Mouse (Mus musculus) neural tube, embryonic 14.5 days (tissue): ENCODE data around the gene Npm3. TPM values are rescaled to one million over a fixed set of nuclear protein-coding genes. Genes with fewer than 3 reads are reported as not detected.
A peak's percentile ranks its signal among the peaks of the same experiment; 100 is the strongest.

Experiments
- ATAC-seq: fragments of 200-750 bp; cut with Nextera tagmentation; 2 replicates; pipeline ENCODE4 v1.8.0; 2017; ENCODE audit warnings: low read depth, mild to moderate bottlenecking, moderate TSS enrichment, moderate library complexity
- H3K27ac ChIP-seq: fragments of 300-500 bp; sonication (generic); 2 replicates; pipeline ENCODE4 v1.5.1; 2014; ENCODE audit warnings: low read depth, mild to moderate bottlenecking, control low read depth, low read length, moderate library complexity, mixed read lengths
- H3K27me3 ChIP-seq: fragments of 300-500 bp; sonication (generic); 2 replicates; pipeline ENCODE4 v1.6.1; 2014; ENCODE audit warnings: low read length; ENCODE audit not compliant: control insufficient read depth, insufficient read depth
- H3K36me3 ChIP-seq: fragments of 300-500 bp; sonication (generic); 2 replicates; pipeline ENCODE4 v1.6.1; 2014; ENCODE audit warnings: low read length, mixed read lengths; ENCODE audit not compliant: control insufficient read depth, insufficient read depth
- H3K4me1 ChIP-seq: fragments of 300-500 bp; sonication (generic); 2 replicates; pipeline ENCODE4 v1.6.1; 2014; ENCODE audit warnings: low read length; ENCODE audit not compliant: control insufficient read depth, insufficient read depth
- H3K4me2 ChIP-seq: fragments of 300-500 bp; sonication (generic); 2 replicates; pipeline ENCODE4 v1.6.1; 2014; ENCODE audit warnings: mild to moderate bottlenecking, low read depth, low read length, control low read depth
- H3K4me3 ChIP-seq: fragments of 300-500 bp; sonication (generic); 2 replicates; pipeline ENCODE4 v1.5.1; 2014; ENCODE audit warnings: low read depth, low read length, control low read depth, mixed read lengths
- H3K9ac ChIP-seq: fragments of 300-500 bp; sonication (generic); replicated peaks from 2 replicates; pipeline ENCODE4 v1.6.1; 2014; ENCODE audit warnings: low read depth, mild to moderate bottlenecking, control low read depth, low read length, mixed read lengths
- H3K9me3 ChIP-seq: fragments of 300-500 bp; sonication (generic); 2 replicates; pipeline ENCODE4 v1.6.1; 2016; ENCODE audit warnings: low read length; ENCODE audit not compliant: control insufficient read depth
- WGBS: fragments of 180-500 bp; shearing (Covaris S2); extraction: QIAGEN DNeasy Blood & Tissue Kit; methylation state at CpG from one replicate; pipeline ENCODE4 v1.1.7; 2014; 5-methylcytosine and 5-hydroxymethylcytosine counted together
- polyA plus RNA-seq: library from polyadenylated mRNA; unstranded; fragments of >200 nt; fragmentation: Nextera tagmentation; extraction: Ambion mirVana; gene quantifications from 2 replicates; pipeline ENCODE4 v1.2.1, GENCODE M21; 2014

Npm3 gene
- polyA plus RNA-seq, 1 experiment from 2014 or later = 5.9 TPM

- no peaks in the 10 kb centered on the region for H3K27me3 ChIP-seq
- WGBS = 85% methylated on average over 4 of the region's 4 CpGs
- no peak overlapping the region for H3K27ac ChIP-seq
- no peaks in the 10 kb centered on the region for H3K36me3 ChIP-seq
- H3K4me3 ChIP-seq = no peak overlapping the region
- no peaks in the 10 kb centered on the region for H3K9me3 ChIP-seq
- H3K9ac ChIP-seq = no peak overlapping the region
- ATAC-seq = no peak
- no peak overlapping the region for H3K4me2 ChIP-seq
- H3K4me1 ChIP-seq = no peaks in the 10 kb centered on the region
Observed at GRCm38 (mm10) chr19:45788337-45788736, 38.9 kb upstream of the Npm3 start.

- H3K4me1 ChIP-seq = no peaks in the 10 kb centered on the region
- H3K4me3 ChIP-seq = no peak overlapping the region
- H3K4me2 ChIP-seq = no peak overlapping the region
- no peaks in the 10 kb centered on the region for H3K9me3 ChIP-seq
- ATAC-seq = no peak
- no peak overlapping the region for H3K9ac ChIP-seq
- H3K27ac ChIP-seq = no peak overlapping the region
- no peaks in the 10 kb centered on the region for H3K36me3 ChIP-seq
- 84% methylated on average over 3 of the region's 3 CpGs for WGBS
- H3K27me3 ChIP-seq = peaks cover 2% of the 10 kb centered on the region; the same call in 1 of the 2 replicates
Observed at GRCm38 (mm10) chr19:45787450-45787849, 38.1 kb upstream of the Npm3 start.

DNA sequence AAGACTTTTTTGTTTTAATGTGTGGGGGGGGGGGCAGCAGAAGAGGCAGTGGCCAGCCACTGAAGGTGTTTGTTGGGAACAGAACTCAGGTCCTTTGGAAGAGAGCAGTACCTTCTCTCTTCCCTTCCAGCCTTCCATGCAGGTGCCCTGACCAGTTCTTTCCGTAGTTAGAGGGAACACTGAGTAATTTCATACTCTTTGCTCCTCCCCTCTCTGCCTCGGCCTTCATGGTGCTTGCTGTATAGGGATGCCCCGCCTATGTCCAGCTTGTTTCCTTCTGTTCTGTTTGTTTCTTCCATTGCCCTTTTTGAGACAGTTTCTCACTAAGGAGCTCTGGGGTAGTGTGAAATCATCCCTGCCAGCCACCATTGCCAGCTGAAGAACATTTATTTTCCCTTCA lies 36.1 kb upstream of the Npm3 start:
- H3K4me3 ChIP-seq = no peak overlapping the region
- H3K36me3 ChIP-seq = no peaks in the 10 kb centered on the region
- WGBS = 57% methylated on average over 3 of the region's 3 CpGs
- H3K9me3 ChIP-seq = no peaks in the 10 kb centered on the region
- H3K27ac ChIP-seq = no peak overlapping the region
- H3K4me1 ChIP-seq = peaks cover 17% of the 10 kb centered on the region
- H3K9ac ChIP-seq = no peak overlapping the region
- peaks cover 2% of the 10 kb centered on the region; the same call in 1 of the 2 replicates for H3K27me3 ChIP-seq
- H3K4me2 ChIP-seq = no peak overlapping the region
- ATAC-seq = no peak

GRCm38 (mm10) chr19:45783933-45784576 lies 34.7 kb upstream of the Npm3 start:
- Histone ChIP-seq H3K36me3 (peaks cover 8% of the 10 kb centered on the region; the same call in 1 of the 2 replicates), H3K27ac (peak overlapping the region; percentile 44; the same call in 1 of the 2 replicates), H3K4me2 (peak overlapping the region; percentile 58), H3K9ac (peak overlapping the region; percentile 32; the same call in 1 of the 2 replicates), H3K4me1 (peaks cover 26% of the 10 kb centered on the region), H3K27me3 (peaks cover 2% of the 10 kb centered on the region; the same call in 1 of the 2 replicates), H3K9me3 (no peaks in the 10 kb centered on the region), H3K4me3 (peak overlapping the region; percentile 31)
- WGBS = 31% methylated on average over 17 of the region's 17 CpGs
- no peak for ATAC-seq

GRCm38 (mm10) chr19:45783181-45783932 lies 34.0 kb upstream of the Npm3 start, which contains the start of gene Mgea5:
Mgea5 (minus strand) TSS chr19:45783837.
- Histone ChIP-seq H3K9me3 (no peaks in the 10 kb centered on the region), H3K4me3 (peak within 1 kb of the TSS; percentile 100), H3K9ac (peak within 1 kb of the TSS; percentile 97), H3K4me1 (peaks cover 26% of the 10 kb centered on the region), H3K36me3 (peaks cover 13% of the 10 kb centered on the region; the same call in 1 of the 2 replicates), H3K27ac (peak within 1 kb of the TSS; percentile 99), H3K27me3 (peaks cover 2% of the 10 kb centered on the region; the same call in 1 of the 2 replicates), H3K4me2 (peak within 1 kb of the TSS; percentile 68)
- under 1% methylated on average over 57 of the region's 71 CpGs for WGBS
- ATAC-seq = peak; percentile 97

DNA sequence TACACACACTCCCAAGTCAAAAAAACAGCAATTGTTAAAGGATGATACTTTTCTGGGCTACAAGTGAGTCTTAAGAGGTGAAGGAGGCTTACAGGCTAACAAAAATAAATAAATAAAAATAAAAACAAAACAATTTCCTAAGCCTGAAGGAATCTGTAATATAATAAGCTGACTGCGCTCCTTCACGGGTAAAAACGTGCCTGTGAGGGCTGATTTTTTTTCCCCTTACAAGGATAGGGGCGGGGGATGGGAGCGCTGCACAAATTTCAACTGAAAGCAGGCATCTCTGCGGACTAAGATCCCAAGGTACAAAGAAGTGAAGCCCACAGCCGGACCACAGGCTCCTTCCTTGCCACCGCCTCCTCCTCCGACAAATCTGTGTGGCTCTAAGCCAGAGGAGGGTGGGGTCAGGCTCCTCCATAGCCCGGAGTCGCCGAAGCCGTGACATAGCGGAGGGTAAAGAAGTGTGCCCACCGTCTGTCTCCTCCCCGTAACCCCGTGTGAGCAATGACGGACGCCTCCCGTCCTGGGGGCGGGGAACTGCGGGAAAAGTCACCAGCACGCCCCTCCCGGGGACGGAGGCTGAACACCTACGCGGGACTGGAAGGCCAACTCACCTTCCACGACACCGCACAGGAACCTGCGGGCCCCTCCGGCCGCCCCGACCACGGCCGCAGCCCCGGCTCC lies 33.1 kb upstream of the Npm3 start:
- Histone ChIP-seq H3K27me3 (peaks cover 2% of the 10 kb centered on the region; the same call in 1 of the 2 replicates), H3K9ac (peak overlapping the region; percentile 97), H3K27ac (peak overlapping the region; percentile 99), H3K36me3 (peaks cover 18% of the 10 kb centered on the region; the same call in 1 of the 2 replicates), H3K4me2 (peak overlapping the region; percentile 68), H3K9me3 (no peaks in the 10 kb centered on the region), H3K4me3 (peak overlapping the region; percentile 100), H3K4me1 (peaks cover 26% of the 10 kb centered on the region)
- ATAC-seq = peak; percentile 48
- WGBS = under 1% methylated on average over 34 of the region's 36 CpGs

GRCm38 (mm10) chr19:45781676-45782075 lies 32.3 kb upstream of the Npm3 start:
- peaks cover 25% of the 10 kb centered on the region; the same call in 1 of the 2 replicates for H3K36me3 ChIP-seq
- peaks cover 2% of the 10 kb centered on the region; the same call in 1 of the 2 replicates for H3K27me3 ChIP-seq
- H3K4me2 ChIP-seq = peak overlapping the region; percentile 68
- H3K4me3 ChIP-seq = peak overlapping the region; percentile 100
- WGBS = 65% methylated on average over 8 of the region's 8 CpGs
- peaks cover 26% of the 10 kb centered on the region for H3K4me1 ChIP-seq
- no peaks in the 10 kb centered on the region for H3K9me3 ChIP-seq
- ATAC-seq = no peak
- H3K9ac ChIP-seq = no peak overlapping the region
- no peak overlapping the region for H3K27ac ChIP-seq

GRCm38 (mm10) chr19:45780350-45780915 lies 31.0 kb upstream of the Npm3 start:
- Histone ChIP-seq H3K9me3 (no peaks in the 10 kb centered on the region), H3K27ac (no peak overlapping the region), H3K36me3 (peaks cover 29% of the 10 kb centered on the region; the same call in 1 of the 2 replicates), H3K4me2 (peak overlapping the region; percentile 68), H3K4me3 (no peak overlapping the region), H3K9ac (no peak overlapping the region), H3K4me1 (peaks cover 26% of the 10 kb centered on the region), H3K27me3 (peaks cover 2% of the 10 kb centered on the region; the same call in 1 of the 2 replicates)
- no peak for ATAC-seq
- WGBS = 88% methylated on average over 13 of the region's 13 CpGs
